Mouse (Mus musculus) CH12.LX (cell line): ENCODE measurements at regions not wholly inside any gene's neighbourhood (a gene's known extent, or its start where the extent isn't known, plus 50 kb on each side); places are given as distances from the start of the nearest gene placed in this dataset.

Source experiments
- DNase-seq: peaks from one replicate; pipeline ENCODE4 v3.0.0-alpha.2; 2013; ENCODE audit errors: extremely low read depth
- H3K27ac ChIP-seq: 2 replicates; pipeline ENCODE4 v1.5.1; 2012; ENCODE audit warnings: low read depth, mild to moderate bottlenecking, control low read depth, moderate library complexity; ENCODE audit not compliant: insufficient read depth
- H3K27me3 ChIP-seq: replicated peaks from 2 replicates; pipeline ENCODE3; 2012; ENCODE audit warnings: inconsistent platforms
- H3K36me3 ChIP-seq, 2 experiments: replicated peaks in 1 of 2; 2 replicates each; pipeline versions ENCODE3 to v1.6.1; 2012; ENCODE audit warnings: inconsistent platforms in 1 of 2, low read length in 1 of 2, mild to moderate bottlenecking in 1 of 2, mixed read lengths in 1 of 2, moderate library complexity in 1 of 2; ENCODE audit not compliant: control insufficient read depth in 1 of 2, insufficient read depth in 1 of 2
- H3K4me1 ChIP-seq, 2 experiments: 2 replicates each; pipeline ENCODE4 v1.6.1; 2012; ENCODE audit warnings: inconsistent platforms in 1 of 2, moderate library complexity in 1 of 2; ENCODE audit not compliant: insufficient read depth in 2 of 2, control insufficient read depth in 1 of 2
- H3K4me2 ChIP-seq: 2 replicates; pipeline ENCODE4 v1.6.1; 2012; ENCODE audit warnings: low read depth, mild to moderate bottlenecking, control low read depth; ENCODE audit not compliant: poor library complexity, insufficient read depth, severe bottlenecking
- H3K4me3 ChIP-seq, 3 experiments: fragments of 150-350 bp in 1 of 3; sonication (generic) in 1 of 3; replicated peaks in 1 of 3; 2 replicates each; pipeline versions ENCODE3 to v1.5.1; 2011 to 2012; ENCODE audit warnings: low read depth in 2 of 3, low read length in 2 of 3, mild to moderate bottlenecking in 2 of 3, moderate library complexity in 2 of 3, control low read depth in 1 of 3, improper control_type of control experiment in 1 of 3, inconsistent platforms in 1 of 3, mixed read lengths in 1 of 3; ENCODE audit not compliant: poor library complexity in 1 of 3
- H3K79me2 ChIP-seq: replicated peaks from 2 replicates; pipeline ENCODE4 v1.6.1; 2012; ENCODE audit warnings: mild to moderate bottlenecking, moderate library complexity; ENCODE audit not compliant: control insufficient read depth, poor library complexity, insufficient read depth, severe bottlenecking; ENCODE audit errors: extremely low read depth
- H3K9ac ChIP-seq: 2 replicates; pipeline ENCODE4 v1.6.1; 2012; ENCODE audit warnings: low read depth, mild to moderate bottlenecking, control low read depth, moderate library complexity; ENCODE audit not compliant: insufficient read depth
- H3K9me3 ChIP-seq: replicated peaks from 2 replicates; pipeline ENCODE3; 2012; ENCODE audit warnings: low read length, inconsistent platforms, mixed read lengths
- BHLHE40 ChIP-seq: IDR thresholded peaks from 2 replicates; pipeline ENCODE4 v1.6.1; 2011; ENCODE audit warnings: mild to moderate bottlenecking, low read depth, low read length, improper control_type of control experiment
- HCFC1 ChIP-seq: IDR thresholded peaks from 2 replicates; pipeline ENCODE4 v1.6.1; 2012; ENCODE audit warnings: low read depth, mild to moderate bottlenecking, inconsistent platforms, low read length, improper control_type of control experiment
- IRF4 ChIP-seq: IDR thresholded peaks from 2 replicates; pipeline ENCODE4 v1.6.1; 2014; ENCODE audit warnings: low read depth, mild to moderate bottlenecking, inconsistent platforms, low read length, improper control_type of control experiment
- JUN ChIP-seq: IDR thresholded peaks from 2 replicates; pipeline ENCODE4 v1.6.1; 2011; ENCODE audit warnings: low read depth, mild to moderate bottlenecking, low read length, improper control_type of control experiment, moderate library complexity; ENCODE audit not compliant: insufficient read depth
- JUND ChIP-seq: conservative IDR thresholded peaks from 2 replicates; pipeline ENCODE4 v1.6.1; 2011; ENCODE audit warnings: low read depth, low read length, improper control_type of control experiment
- MAX ChIP-seq: IDR thresholded peaks from 2 replicates; pipeline ENCODE4 v1.6.1; 2011; ENCODE audit warnings: low read length, improper control_type of control experiment
- MEF2A ChIP-seq: IDR thresholded peaks from 2 replicates; pipeline ENCODE4 v1.6.1; 2014; ENCODE audit warnings: low read depth, mild to moderate bottlenecking, inconsistent platforms, low read length, improper control_type of control experiment, borderline replicate concordance
- MYC ChIP-seq: IDR thresholded peaks from 2 replicates; pipeline ENCODE4 v1.6.1; 2011; ENCODE audit warnings: low read depth, mild to moderate bottlenecking, improper control_type of control experiment, low read length
- NELFE ChIP-seq: IDR thresholded peaks from 2 replicates; pipeline ENCODE4 v1.6.1; 2011; ENCODE audit warnings: low read depth, low read length, improper control_type of control experiment
- PAX5 ChIP-seq: IDR thresholded peaks from 2 replicates; pipeline ENCODE4 v1.6.1; 2012; ENCODE audit warnings: low read length, inconsistent platforms, mixed read lengths
- POLR2AphosphoS2 ChIP-seq: IDR thresholded peaks from 2 replicates; pipeline ENCODE4 v1.6.1; 2011; ENCODE audit warnings: low read depth, low read length, improper control_type of control experiment
- SMC3 ChIP-seq: IDR thresholded peaks from 2 replicates; pipeline ENCODE4 v1.6.1; 2011; ENCODE audit warnings: low read depth, low read length, improper control_type of control experiment
- ZC3H11A ChIP-seq: IDR thresholded peaks from 2 replicates; pipeline ENCODE4 v1.6.1; 2012; ENCODE audit warnings: low read depth, mild to moderate bottlenecking, inconsistent platforms, low read length, improper control_type of control experiment
- ZKSCAN1 ChIP-seq: IDR thresholded peaks from 2 replicates; pipeline ENCODE4 v1.6.1; 2012; ENCODE audit warnings: low read depth, inconsistent platforms, low read length, improper control_type of control experiment, borderline replicate concordance
- dilution Hi-C: fragments of 300-500 bp; cut with MboI; formaldehyde crosslinking; loops from 2 replicates; pipeline ENCODE4 v1.14.3; 2020; ENCODE audit warnings: low sequenced_read_pairs; ENCODE audit not compliant: extremely low pct_unique_long_range_greater_than_20kb, extremely low pct_ligation_motif_present
- in situ Hi-C: fragments of 300-500 bp; cut with MboI; formaldehyde crosslinking; loops from 3 replicates; pipeline ENCODE4 v1.14.3; 2019; ENCODE audit warnings: low sequenced_read_pairs, low pct_ligation_motif_present, low pct_unique_long_range_greater_than_20kb, mixed read lengths

DNA sequence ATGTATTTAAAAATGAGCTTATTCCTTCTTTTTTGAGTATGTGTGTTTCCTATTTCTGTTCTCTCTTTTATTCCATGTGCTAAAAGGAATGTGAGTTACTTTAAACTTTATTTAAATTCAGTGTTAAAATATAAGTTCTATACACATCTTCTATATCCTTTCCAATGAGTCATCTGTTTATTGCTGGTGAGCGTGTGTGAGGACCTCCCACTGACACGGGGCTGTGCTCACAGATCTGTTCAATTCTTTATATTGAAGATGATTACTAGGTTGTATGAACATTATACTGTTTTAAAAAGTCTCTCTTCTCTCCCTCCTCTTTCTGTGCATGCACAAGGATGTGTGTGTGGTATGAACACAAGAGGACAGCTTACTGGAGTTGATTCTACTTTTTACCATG lies 55.3 kb upstream of the Dnajc19 start:
- H3K9me3 ChIP-seq = peaks cover 3% of the 10 kb centered on the region
- TF ChIP-seq JUN (no peak), POLR2AphosphoS2 (no peak), MEF2A (no peak), NELFE (no peak), IRF4 (no peak), BHLHE40 (no peak), MAX (no peak), ZC3H11A (no peak), JUND (no peak), SMC3 (no peak), ZKSCAN1 (no peak), MYC (no peak), HCFC1 (no peak), PAX5 (no peak)
- H3K27me3 ChIP-seq = no peaks in the 10 kb centered on the region
- in situ Hi-C loops = no loop called here
- H3K4me1 ChIP-seq = peaks cover 8 to 32% of the 10 kb centered on the region in 2 experiments
- H3K27ac ChIP-seq = no peak overlapping the region
- dilution Hi-C loops = no loop called here
- no peak overlapping the region for H3K4me3 ChIP-seq
- H3K9ac ChIP-seq = no peak overlapping the region
- H3K4me2 ChIP-seq = no peak overlapping the region
- no peaks in the 10 kb centered on the region for H3K79me2 ChIP-seq
- H3K36me3 ChIP-seq = no peaks in the 10 kb centered on the region
- no peak for DNase-seq
